Mouse (Mus musculus) C2C12 (cell line): ENCODE results near the gene Hist3h2ba.

ENCODE experiments used
- CTCF ChIP-seq: IDR thresholded peaks from one replicate; pipeline ENCODE4 v1.5.1; 2011; ENCODE audit not compliant: control insufficient read depth, insufficient read depth, insufficient read length
- FOSL1 ChIP-seq: IDR thresholded peaks from one replicate; pipeline ENCODE4 v1.8.0; 2011; ENCODE audit warnings: mild to moderate bottlenecking, low read length; ENCODE audit not compliant: poor library complexity, insufficient read depth, severe bottlenecking
- MAX ChIP-seq: IDR thresholded peaks from one replicate; pipeline ENCODE4 v1.6.1; 2011; ENCODE audit warnings: mild to moderate bottlenecking, control low read depth
- MYOD1 ChIP-seq: IDR thresholded peaks from one replicate; pipeline ENCODE4 v1.6.1; 2011; ENCODE audit warnings: low read depth; ENCODE audit not compliant: control insufficient read depth, insufficient read length
- MYOG ChIP-seq: IDR thresholded peaks from one replicate; pipeline ENCODE4 v1.6.1; 2011; ENCODE audit not compliant: control insufficient read depth, insufficient read length; ENCODE audit errors: extremely low read depth
- USF1 ChIP-seq: IDR thresholded peaks from one replicate; pipeline ENCODE4 v1.6.1; 2011; ENCODE audit warnings: low read depth, mild to moderate bottlenecking, control low read depth, moderate library complexity

DNA sequence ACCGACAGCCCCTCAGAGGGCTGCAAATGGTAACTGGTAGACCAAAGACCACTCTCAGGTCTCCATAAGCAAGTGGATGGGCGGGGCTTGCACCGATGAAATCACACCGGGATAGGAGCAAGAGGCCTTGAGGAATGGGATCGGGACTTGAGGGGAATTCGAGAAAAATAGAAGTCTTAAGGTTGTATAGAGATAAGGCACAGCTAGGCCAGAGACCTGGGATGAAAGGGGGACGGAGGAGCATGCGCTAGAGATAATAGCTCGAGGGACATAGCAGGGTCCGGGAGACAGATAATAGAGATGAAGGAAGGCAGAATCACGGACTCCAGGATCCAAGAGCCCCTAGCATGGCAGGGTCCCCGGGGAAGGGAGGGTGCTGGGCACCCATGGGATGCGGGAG, 10.8 kb upstream of the Hist3h2ba start:
- TF ChIP-seq FOSL1 (no peak), CTCF (no peak), USF1 (no peak), MAX (no peak), MYOG (no peak), MYOD1 (no peak)
